Mouse (Mus musculus) fat pad, adult 2 months (tissue): Measurements from ENCODE around the gene Nav2.

Experiments used
- DNase-seq: peaks from one replicate; pipeline ENCODE4 v3.0.0-alpha.2; 2011; ENCODE audit warnings: low read depth, low spot score; ENCODE audit errors: extremely low read depth

Gene Nav2

DNA sequence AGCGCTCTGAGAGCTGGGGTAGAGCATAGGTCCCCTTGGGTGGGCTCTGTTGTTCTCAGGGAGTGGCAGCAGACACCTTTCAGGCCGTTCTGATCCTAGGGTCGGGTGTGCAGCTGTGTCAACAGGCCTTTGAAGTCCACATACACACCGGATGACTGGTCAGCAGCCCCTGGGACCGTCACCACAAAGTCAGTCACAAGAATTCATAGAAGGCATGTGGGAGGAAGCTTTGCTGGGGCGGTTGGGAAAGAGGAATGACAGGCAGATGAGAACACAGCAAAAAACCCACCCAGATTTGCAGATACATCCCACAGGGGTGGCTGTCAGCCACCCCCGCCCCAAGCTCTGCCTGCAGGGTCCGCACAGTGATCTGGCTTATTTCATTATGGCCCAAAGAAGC, 20.5 kb upstream of the Nav2 start:
- no peak for DNase-seq

- no peak for DNase-seq
These were observed 19.8 kb upstream of the Nav2 start for GRCm38 (mm10) chr7:48888751-48889150.

DNA sequence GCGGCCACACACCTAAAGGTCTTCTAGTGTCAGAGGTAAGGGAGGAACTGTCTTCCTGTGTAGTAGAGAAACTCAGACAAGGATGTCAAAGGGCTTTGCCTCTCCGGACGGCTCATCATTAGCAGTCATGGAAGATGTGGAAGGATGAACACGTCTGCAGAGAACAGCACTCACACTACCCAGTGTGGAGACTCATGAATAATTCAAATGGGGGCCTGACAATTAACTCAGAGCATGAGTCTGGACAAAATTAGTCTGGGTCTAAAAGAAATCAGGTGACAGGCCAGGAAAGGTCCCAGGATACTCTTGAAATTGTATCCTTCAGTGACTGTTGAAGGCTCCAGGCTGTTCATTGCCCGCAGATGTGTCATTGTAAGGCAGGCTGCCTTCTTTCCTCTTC, 17.5 kb upstream of the Nav2 start:
- DNase-seq: no peak

DNA sequence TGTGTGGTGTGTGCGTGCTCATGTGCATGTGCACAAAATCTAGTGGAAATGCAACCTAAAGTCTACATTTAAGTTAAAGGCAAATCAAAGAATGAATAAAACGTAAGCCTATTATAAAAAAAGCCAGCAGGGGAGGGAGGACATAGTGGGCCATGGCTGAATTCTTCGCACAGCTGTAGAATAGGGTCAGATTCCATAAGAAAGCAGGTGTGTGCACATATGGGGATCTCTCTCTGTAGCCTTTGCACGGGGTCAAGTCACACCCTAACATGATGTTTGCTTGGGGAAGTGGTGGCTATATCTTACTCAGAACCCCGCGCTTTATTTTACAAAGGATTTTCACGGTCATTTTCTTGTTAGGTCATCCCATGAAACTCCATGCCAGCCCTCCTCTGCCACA, 15.4 kb upstream of the Nav2 start:
- DNase-seq: no peak

DNA sequence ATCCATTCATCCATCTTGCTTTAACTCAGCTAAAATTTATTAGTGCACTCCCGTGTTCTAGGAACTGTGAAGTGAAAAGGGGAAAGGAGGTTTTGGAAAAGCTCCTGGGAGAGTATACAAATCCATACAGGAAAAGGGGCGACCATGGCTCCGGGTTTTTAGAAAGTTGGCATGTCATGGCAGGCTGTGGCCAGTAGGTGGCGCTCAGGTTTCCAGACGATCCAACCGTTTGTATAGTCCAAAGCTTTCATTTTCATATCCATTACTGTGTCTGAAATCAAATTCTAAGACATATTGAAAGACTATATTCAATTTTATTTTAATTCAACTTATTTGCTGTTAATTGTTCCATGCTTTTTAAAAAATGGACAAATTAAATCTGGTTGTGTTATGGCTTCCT, 14.4 kb upstream of the Nav2 start:
- no peak for DNase-seq

- DNase-seq: no peak
These were observed 13.8 kb upstream of the Nav2 start for GRCm38 (mm10) chr7:48894763-48895162.

GRCm38 (mm10) chr7:48895475-48895874, 13.0 kb upstream of the Nav2 start:
- DNase-seq: no peak

DNA sequence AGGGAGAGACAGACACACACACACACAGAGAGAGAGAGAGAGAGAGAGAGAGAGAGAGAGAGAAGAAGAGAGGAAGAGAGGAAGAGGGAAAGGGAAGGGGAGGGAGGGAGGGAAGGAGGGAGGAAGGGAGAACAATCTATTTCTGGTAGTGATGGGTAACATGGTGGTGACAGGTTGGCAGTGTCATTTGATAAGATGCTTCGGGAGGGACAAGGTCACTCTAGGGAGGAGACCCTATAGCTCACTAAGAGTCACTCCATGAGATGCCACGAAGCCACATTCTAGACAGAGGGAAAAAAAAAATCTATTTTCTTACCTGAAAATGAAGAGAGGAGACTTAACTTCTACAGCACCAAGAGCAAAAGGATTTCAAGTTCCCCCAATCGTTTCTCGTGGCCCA, 12.5 kb upstream of the Nav2 start:
- DNase-seq: no peak

DNA sequence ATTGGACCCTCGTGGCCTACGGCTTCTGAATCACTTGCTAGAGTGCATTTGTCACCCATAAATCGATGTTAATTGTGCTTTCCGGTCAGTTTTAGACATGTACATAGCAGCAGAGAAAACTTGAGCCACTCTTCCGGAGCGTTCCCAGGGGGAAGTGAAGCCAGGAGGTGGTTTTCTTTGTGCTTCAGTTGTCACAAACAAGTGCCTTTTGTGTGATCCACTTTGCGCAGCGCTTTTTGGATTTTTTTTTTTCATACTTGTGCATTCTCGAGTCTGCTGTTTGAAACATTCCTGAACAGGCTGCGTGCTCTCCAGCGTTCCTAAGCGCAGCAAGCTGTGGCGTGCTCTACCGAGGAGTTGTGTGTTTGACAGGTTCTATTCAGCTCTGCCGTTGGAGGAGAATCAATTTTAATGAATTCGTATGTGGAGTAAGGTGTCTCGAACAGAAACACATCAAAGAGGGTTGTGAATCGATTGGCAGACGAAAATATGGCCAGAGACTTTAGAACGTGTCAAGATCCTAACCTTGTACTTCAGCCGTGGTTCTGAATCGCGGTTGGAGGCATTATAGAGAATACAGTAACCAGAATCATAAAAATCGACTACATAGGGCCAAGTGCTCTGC, 10.9 kb upstream of the Nav2 start:
- no peak for DNase-seq

DNA sequence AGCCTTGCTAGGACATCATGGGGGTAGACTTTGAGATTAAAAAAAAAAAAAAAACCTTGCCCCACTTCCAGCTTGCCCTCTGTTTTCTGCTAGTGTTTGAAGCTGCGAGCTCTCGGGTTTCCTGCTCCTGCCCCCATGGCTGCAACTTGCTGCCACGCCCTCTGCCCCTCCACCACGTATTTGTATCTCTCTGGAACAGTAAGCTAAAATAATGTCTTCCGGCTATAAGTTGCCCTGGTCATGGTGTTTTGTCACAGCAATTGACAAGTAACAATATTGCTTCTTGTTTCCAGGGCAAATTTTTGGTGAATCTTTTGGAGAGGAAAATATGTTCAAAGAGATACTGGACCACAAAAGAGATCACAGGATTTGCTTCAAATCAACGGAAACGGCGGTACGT, 10.1 kb upstream of the Nav2 start:
- DNase-seq: no peak

- DNase-seq: no peak
These were observed 7.9 kb upstream of the Nav2 start for GRCm38 (mm10) chr7:48900408-48901167.

DNA sequence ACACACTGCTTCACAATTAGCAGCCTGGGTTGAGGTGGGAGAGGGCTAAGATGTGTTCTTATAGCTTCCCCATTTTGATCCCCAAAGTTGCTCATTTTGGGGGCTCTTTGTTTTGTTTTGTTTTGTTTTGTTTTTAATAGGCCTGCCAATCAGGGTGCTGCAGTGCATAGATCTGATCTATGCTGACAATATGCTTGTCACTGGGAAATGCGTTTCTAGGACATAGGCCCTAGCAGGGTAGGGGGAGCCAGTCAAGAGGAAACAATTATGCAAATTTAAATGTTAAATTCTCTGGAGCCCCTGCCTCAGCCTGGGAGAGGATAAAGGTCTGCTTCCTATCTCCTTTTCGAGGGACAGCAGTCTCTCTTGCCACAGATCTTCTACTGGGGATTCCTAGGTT, 6.1 kb upstream of the Nav2 start:
- DNase-seq: no peak

DNA sequence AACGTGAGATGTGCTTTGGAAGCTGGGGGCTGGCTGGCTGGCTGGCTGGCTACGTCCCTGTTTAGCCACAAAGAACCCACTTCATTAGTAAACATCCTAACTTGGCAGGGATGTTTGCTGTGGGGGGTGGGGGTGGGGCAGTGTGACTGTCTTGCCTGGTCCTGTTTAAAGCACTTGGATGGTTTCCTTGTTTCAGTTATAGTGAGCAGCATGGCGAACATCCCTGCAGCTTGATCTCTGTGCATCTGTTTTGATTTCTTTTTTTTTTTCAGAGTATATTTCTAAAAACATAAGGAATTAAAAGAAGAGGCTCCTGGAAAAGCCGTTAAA, 791 bp downstream of the Nav2 start:
- no peak for DNase-seq

DNA sequence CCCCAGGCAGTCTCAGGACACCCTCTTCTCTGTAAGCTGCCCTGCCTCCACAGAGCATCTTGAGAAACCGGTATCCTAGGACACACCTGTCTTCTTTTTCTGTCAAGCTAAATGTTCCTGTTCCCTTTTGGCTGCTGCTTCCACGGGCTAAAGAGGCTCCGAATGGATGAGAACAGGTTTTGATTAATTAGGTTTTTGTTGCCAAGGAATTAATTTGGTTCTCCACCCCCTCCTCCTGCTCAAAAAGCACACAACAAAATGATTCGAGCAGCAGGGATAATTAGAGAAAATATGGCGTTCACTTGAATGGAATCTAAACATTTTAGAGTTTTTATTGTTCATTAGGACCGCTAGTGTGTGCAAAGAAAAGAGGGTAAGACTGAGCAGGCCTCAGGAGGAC, 1.8 kb downstream of the Nav2 start:
- no peak for DNase-seq

DNA sequence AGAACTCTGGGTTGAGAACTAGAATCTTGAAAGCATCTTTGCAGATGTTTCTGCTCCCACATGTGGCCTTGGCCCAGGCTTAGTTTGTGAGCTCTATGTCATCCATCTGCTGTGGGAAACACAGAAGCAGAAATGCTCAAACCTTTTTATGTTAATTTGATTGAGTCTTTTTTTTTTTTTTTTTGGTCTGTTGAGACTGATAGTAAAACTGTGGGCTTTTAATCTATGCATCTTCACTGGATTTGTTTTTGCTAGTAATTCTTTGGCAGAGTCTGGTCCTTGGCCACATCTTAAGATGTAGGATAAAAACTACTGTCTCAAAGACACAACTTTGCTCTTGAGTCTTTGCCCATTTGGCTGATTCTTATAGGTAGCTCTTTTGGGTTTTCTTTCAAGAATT, 2.6 kb downstream of the Nav2 start:
- DNase-seq: no peak

DNA sequence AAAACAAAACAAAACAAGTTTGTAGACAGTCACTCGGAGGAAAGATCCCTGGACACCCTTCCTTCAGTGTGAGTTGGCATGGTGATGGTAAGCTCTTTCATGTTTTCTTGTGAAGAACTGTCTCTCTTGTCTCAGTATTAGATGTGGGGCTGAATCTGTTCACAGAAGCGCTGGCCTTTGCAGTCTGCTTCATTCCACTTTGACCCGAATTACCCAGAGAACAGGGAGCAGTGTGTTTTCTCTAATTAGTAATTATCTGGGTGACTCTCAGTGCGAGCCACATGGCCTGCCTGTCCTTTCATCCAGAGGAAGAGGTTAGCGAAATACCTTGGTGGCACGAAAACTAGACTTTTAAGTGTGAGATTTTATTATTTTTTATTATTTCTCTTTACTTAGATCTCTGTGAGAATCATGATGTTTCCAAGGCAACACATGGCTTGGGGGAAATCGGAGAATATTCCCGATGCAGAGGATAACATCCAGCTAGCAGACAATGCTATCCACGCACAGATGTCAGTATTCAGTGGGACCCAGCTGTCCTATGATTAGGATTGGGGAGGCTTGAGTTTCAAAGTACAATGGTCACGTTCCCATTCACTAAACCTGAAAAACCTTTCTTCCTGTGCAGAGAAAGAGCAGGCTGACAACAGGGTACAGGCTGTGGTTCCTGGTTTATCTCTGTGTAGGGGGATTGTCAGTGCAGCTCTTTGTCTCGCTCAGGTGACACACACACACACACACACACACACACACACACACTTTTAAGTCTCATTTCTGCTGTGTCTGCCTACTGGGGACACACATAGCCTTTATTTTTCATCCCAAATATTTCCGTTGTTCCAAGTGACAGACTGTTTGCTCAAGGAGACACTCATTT, 6.4 kb downstream of the Nav2 start:
- no peak for DNase-seq

GRCm38 (mm10) chr7:48917463-48917862, 8.9 kb downstream of the Nav2 start:
- no peak for DNase-seq

DNA sequence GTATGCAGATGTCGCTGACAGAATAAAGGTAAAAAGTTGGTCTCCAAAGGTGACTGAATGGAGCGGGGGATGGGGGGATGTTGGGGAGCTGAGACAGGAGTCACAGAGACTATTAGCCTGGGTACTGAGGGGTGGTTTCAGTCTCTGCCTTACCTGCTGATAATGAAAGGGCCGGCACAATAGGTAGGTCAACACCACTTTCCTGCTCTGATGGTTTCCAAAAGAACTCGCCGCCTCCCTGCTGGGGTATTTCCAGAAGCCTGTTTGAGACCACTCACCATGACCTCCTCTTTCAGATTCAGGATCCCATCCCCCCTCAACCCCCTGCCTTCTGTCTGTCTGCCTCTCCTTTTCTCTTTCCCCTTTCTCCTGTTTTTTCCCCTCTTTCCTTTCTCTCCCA, 9.5 kb downstream of the Nav2 start:
- no peak for DNase-seq

- DNase-seq: no peak
These were observed 9.9 kb downstream of the Nav2 start for GRCm38 (mm10) chr7:48918389-48918788.

DNA sequence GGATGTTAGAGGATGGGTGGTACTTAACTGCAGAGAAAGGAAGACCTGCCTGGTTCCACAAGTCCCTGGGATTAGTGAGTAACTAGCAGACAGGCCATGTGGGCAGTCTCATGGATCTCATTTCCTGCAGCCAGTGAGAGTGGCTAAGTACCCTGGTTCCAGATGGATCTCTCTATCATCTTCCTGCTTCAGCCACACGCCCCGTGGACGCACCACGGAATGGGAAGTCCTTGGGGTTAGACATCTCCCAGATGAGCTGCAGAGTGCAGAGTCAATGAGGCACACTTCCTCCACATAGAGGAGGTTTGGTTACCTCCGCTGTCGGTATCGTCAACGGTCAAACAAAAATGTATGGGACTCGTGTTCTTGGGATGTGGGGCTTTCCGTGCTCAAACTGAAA, 15.1 kb downstream of the Nav2 start:
- DNase-seq: no peak

GRCm38 (mm10) chr7:48925214-48925613, 16.7 kb downstream of the Nav2 start:
- DNase-seq: no peak

DNA sequence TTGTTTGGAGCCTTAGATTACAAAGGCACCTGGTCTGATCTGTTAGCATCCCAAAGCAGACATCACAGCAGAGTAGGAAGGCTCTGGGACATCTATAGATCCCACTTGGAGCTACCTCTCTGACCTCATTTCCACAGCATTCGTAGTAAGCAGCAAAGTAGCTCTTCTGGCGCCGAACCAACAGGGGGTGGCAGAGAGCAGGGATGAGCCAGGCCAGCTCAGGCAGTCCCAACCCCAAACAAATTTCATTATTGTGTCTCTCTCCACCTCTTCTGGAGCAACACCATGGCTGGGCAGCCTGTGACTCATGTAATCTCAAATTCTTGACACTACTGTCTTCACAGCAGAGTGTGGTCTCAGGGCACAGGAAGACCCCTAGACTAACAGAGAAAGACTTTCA, 19.8 kb downstream of the Nav2 start:
- no peak for DNase-seq
